Mouse (Mus musculus) 416B (cell line): ENCODE measurements around the gene Nadk2.

Experiments
- DNase-seq: peaks from one replicate; pipeline ENCODE4 v3.0.0; 2011; ENCODE audit warnings: low read depth

Gene Nadk2

DNA sequence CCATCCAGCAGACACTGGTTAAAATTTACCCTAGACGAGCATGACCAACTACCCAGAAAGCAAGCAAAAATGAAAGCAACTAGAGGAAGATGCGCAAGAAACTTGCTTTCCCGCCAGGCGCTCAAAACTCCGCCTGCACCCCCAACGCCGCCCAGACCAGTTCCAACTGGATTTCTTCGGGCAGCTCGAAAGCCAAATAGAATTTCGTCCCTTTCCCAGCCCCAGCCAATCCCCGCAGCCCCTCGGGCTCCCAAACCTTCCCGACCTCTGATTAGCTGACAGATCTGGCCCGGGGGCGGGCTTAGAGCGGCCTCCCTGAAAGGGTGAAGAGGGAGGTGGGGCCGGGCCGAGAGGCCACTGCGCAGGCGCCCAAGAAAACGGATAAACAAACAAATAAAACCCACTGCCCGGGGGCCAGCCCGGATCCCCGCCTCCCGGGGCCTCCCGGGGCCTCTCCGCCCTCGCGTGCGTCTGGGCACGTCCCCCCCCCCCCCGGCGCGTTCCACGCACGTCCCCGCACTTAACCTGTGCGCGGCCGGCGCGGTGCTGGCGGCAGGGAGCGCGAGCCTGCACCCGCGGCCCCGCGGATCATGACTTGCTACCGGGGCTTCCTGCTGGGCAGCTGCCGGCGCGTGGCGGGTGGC is at the start of gene Nadk2:
TSS of gene Nadk2 (plus strand) at position 349 of the 644 bp plus-strand sequence.
- DNase-seq: peak; percentile 98

- DNase-seq: no peak
Observed at GRCm38 (mm10) chr15:9055704-9056103, 15.4 kb upstream of the Nadk2 start.

GRCm38 (mm10) chr15:9059856-9060255 is 11.2 kb upstream of the Nadk2 start:
- peak; percentile 40 for DNase-seq

DNA sequence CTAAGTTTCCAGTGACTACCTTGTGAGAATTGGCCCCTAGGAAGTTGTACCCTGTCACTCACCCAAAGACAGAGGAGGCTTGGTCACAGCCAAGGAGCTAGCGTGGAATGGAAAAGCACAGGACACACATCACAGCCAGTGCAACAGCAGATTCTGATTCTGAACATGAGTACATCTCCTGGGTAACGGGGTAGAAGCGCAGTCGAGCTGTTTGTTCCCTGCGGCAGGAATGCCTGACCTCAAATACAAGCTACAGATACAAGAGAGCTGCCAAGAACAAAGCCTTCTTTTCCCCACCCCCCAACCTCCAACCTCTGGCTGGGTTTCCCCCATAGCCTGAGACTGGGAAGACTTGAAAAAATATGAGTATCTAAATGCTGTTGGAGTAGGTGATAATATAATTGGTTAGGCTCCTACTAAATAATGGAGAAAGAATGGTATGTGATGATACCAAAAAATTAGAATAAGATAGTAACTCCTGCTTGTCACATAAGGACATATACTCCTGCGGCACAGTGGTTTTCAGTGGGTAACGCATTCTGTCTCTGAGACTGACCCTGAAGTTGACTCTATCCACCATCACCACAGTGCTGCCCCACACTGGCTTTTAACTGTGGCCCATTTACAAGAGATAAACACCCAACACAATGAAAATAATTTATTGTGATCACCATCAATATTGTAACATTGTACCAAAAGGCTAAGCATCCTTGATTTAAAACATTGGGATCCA is 9.7 kb upstream of the Nadk2 start:
- no peak for DNase-seq

- no peak for DNase-seq
Observed at GRCm38 (mm10) chr15:9068881-9069280, 2.2 kb upstream of the Nadk2 start.

DNA sequence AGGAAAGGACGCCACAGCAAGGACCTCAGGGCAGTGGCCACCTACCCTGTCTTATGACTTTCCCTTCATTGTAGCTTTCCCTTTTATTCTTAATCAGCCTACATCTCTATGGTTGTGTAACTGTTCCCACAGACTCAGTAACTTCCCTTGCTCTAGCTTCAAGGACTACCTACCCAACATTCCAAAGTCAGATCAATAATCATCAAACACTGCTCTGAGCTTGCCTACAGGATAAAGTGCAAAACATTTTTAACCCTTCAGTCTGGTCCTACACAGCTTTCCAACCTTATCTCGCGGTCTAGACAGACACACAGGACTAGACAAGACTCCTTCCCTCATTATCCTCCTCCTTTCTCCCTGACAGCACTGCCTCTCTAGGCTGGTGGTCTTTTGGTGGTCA is 707 bp upstream of the Nadk2 start:
- no peak for DNase-seq

DNA sequence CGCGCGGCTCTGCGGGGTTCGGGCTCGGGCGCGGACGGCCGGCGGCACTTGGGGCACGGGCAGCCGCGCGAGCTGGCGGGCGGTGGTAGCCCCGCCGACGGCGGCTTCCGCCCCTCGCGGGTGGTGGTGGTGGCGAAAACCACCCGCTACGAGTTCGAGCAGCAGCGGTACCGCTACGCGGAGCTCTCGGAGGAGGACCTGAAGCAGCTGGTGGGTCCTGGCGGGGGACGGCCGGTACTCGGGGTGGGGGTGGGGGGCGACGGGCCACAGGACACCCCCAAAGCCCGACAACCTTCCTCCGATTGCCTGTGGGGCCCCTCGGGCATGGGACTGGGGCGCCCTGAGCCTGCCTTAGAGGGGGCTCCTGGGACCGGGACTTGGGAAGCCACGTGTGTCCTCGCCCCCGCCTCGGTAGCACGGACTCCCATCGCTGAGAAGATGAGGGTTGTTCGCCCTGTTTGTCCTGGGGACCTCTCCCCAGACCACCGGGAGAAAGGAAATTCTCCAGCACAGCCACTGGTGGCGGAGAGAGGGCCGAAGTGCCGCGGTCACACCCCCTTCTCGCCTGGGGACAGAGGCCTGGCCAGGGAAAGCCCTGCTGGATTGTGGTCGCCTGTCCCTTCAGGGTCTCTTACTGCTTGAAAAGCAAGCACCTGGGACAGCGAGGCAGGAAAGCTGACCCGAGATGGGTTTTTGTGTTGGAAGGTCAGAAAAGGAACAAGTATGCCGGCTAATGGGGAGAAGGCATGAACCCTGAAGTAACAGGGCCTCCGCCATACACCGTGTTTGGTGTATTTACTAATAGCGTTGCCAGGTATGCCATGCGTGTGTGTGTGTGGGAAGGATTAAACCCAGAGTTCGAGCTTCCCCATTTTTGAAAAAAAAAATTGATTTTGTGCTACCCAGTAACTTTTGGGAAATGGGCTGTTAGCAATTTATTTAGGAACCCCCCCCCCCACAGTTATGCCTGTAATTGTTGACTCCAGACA is 790 bp downstream of the Nadk2 start:
- peak; percentile 34 for DNase-seq

DNA sequence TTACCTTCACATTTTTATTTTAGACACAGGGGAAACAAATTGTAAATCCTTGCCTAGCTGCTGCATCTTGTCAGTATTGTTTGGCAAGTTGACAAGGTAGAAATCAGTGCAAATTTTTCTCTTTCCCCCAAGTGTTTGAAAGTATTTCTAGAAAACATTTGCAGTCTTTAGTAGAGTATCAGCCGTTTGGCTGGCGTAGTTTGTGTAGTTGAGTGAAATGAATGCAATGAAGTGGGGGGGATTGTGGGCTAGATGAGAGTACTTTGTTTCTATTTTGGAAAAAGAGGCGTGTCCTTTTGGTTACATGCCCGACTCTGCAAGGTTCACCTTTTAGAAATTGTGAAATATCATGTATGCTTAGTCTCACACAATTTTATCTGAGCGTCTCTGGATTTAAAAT is 1.6 kb downstream of the Nadk2 start:
- DNase-seq: peak; percentile 69

GRCm38 (mm10) chr15:9073067-9073608 is 2.1 kb downstream of the Nadk2 start:
- no peak for DNase-seq

- no peak for DNase-seq
Observed at GRCm38 (mm10) chr15:9073684-9074083, 2.6 kb downstream of the Nadk2 start.

DNA sequence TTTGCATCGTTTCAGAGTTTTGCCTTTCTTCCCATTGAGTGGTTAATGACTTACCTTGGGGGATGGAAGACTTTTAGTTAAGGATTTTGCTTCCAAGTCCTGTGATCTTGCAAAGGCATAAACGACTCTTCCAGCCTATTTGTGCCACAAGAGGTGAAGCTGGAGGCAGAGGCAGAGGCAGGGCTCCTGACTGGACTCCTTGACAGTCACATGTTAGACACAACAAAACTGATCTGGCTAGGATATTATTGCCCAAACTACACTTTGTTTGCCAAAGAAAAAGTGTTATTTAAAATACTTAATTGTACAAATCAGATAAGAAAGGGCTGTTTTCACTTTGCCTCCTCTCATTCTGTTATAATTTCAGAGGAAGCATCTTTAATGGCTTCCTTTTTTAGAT is 3.1 kb downstream of the Nadk2 start:
- DNase-seq: no peak

DNA sequence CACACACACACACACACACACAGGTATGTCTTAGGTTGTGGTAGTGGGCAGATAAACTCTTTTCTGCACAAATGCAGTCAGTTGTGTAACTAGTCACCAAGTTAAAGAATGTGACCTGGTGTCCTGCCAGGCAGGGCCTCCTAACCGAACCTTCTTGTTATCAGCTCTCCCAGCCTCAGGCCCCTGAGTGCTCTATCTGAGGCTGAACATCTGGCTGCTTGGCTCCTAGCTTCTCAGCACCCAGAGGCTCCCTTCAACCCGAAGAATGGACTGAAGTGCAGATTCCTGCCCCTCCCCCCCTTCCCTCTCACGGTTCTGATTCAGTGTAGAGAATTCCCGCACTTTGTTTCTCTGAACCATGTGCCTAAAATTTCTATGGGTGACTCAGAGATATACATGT is 3.6 kb downstream of the Nadk2 start:
- DNase-seq: peak; percentile 79

GRCm38 (mm10) chr15:9075608-9076200 is 4.6 kb downstream of the Nadk2 start:
- DNase-seq: no peak

DNA sequence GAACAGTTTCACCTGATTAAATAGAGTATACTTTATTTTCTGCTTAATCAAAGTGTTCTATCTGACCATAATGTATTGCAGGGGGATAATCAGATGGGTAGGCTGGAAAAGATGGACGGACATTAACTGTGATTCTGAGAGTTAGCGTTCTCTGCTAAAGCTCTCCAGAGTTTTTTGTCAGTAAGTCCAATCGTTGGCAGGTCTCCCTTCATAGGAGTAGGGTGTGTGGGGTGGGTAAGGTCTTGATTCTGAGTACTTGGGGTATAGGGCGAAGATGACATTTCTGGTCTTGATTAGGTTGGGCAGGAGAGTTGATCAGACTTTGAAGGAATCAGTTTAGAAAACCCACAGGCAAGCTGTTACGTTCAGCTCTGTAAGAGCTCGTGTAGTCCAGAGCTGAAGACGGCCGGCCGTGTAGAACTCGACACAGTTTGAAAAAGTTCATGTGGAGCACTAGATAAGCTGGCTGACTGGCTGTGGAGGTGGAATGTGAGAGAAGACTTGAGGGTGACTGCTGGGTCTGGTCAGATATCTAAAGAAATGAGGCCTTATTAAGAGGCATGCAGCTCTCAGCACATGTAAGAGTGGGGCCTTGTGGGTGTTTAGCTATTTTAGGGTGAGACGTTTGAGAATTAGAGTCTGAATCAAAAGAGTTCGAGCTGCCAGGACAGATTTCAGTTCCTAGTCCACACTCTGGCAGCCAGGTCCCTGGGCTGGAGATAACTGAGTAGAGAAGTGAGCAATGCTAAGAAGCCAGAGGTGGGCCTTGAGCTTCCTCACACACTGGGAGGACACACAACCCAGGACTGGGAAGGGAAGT is 7.6 kb downstream of the Nadk2 start:
- no peak for DNase-seq

- DNase-seq: no peak
Observed at GRCm38 (mm10) chr15:9079626-9080025, 8.6 kb downstream of the Nadk2 start.

GRCm38 (mm10) chr15:9080206-9080605 is 9.1 kb downstream of the Nadk2 start:
- peak; percentile 43 for DNase-seq

DNA sequence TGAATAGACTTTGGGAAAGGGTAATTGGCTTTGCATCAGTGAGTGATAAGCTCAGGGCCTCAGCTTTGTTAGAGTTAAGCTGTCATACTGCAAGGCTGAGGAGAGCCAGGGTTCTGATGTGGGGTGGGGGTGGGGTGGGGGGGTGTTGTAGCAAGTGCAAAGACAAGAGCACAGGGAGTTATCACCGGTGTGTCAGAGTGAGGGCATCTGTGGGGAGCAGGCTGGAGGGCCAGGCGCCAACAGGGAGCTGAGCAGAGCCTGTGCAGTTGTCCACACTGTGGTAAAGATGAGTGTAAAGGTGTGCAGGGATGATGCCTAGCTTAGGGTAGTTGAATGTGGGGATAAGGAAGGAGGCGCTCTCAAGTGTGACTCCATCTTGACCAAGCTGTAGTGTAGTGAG is 10.2 kb downstream of the Nadk2 start:
- DNase-seq: no peak

- no peak for DNase-seq
Observed at GRCm38 (mm10) chr15:9082753-9083152, 11.7 kb downstream of the Nadk2 start.

GRCm38 (mm10) chr15:9086813-9087212 is 15.8 kb downstream of the Nadk2 start:
- DNase-seq: peak; percentile 36

DNA sequence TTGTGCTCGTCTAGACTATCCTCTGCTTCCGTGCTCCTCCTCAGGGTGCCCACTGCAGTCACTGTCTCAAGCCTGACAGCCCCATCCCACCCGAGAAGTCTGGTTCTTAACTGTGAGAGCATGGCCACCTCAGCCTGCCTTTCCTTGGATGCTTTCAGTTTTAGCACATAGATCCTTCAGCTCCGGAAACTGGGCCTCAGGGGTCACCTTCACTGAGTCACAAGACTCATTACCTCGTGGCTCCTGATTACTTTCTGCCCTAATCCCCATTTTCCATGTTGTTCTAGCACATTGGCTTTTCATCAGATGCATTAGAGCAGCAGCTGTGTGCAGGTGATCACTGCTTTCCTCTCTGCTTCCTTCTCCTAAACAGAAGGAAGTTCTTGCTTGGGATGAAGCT is 16.4 kb downstream of the Nadk2 start:
- DNase-seq: no peak
